Mouse (Mus musculus): ENCODE data around the gene Gm49486. TPM values are rescaled to one million over a fixed set of nuclear protein-coding genes. Genes with fewer than 3 reads are reported as not detected.

Gm49486 gene
- 1.1 TPM in 2 replicates for polyA plus RNA-seq (2014; fragmentation: Nextera tagmentation; extraction: Ambion mirVana)

GRCm38 (mm10) chr15:79229058-79229821 lies at the start of gene Gm49486, which contains the start of gene Pick1:
Gene Gm49486 (plus strand): TSS chr15:79229391.
Gene Pick1 (plus strand): TSS chr15:79229173.
- no peaks in the 10 kb centered on the region for H3K9me3 ChIP-seq (ENCODE audit: control insufficient read depth, low read length)
- peak; percentile 87 for DNase-seq (ENCODE audit: low spot score)
- H3K36me3 ChIP-seq (replicated peaks; ENCODE audit: control insufficient read depth, insufficient read depth): peaks cover 23% of the 10 kb centered on the region
- H3K27me3 ChIP-seq (ENCODE audit: control insufficient read depth, insufficient read depth, low read length): no peaks in the 10 kb centered on the region
- WGBS: under 1% methylated on average over 51 of the region's 51 CpGs
- peak; percentile 90 for ATAC-seq (ENCODE audit: low FRiP score)
- peak within 1 kb of the TSS; percentile 97 for H3K9ac ChIP-seq
- H3K4me3 ChIP-seq (replicated peaks; ENCODE audit: low read length): peak within 1 kb of the TSS; percentile 93
- peak within 1 kb of the TSS; percentile 99 for H3K27ac ChIP-seq
- peaks cover 19% of the 10 kb centered on the region for H3K4me1 ChIP-seq (replicated peaks; ENCODE audit: control insufficient read depth, insufficient read depth, low read length)
- peak within 1 kb of the TSS; percentile 95 for H3K4me2 ChIP-seq (replicated peaks)

GRCm38 (mm10) chr15:79185213-79185612 lies 44.0 kb upstream of the Gm49486 start:
- ATAC-seq (ENCODE audit: low FRiP score) (no peak), DNase-seq (ENCODE audit: low spot score) (no peak)
- no peak overlapping the region for H3K27ac ChIP-seq
- WGBS: 82% methylated on average over 10 of the region's 10 CpGs
- H3K4me1 ChIP-seq (replicated peaks; ENCODE audit: control insufficient read depth, insufficient read depth, low read length): no peaks in the 10 kb centered on the region
- H3K4me2 ChIP-seq (replicated peaks): no peak overlapping the region
- H3K27me3 ChIP-seq (ENCODE audit: control insufficient read depth, insufficient read depth, low read length): no peaks in the 10 kb centered on the region
- H3K9me3 ChIP-seq (ENCODE audit: control insufficient read depth, low read length): no peaks in the 10 kb centered on the region
- no peak overlapping the region for H3K9ac ChIP-seq
- no peaks in the 10 kb centered on the region for H3K36me3 ChIP-seq (replicated peaks; ENCODE audit: control insufficient read depth, insufficient read depth)
- no peak overlapping the region for H3K4me3 ChIP-seq (replicated peaks; ENCODE audit: low read length)

- H3K9me3 ChIP-seq (ENCODE audit: control insufficient read depth, low read length): no peaks in the 10 kb centered on the region
- H3K36me3 ChIP-seq (replicated peaks; ENCODE audit: control insufficient read depth, insufficient read depth): no peaks in the 10 kb centered on the region
- H3K4me3 ChIP-seq (replicated peaks; ENCODE audit: low read length): no peak overlapping the region
- no peak overlapping the region for H3K4me2 ChIP-seq (replicated peaks)
- WGBS: 93% methylated on average over 8 of the region's 8 CpGs
- H3K9ac ChIP-seq: no peak overlapping the region
- ATAC-seq (ENCODE audit: low FRiP score): no peak
- no peak overlapping the region for H3K27ac ChIP-seq
- no peak for DNase-seq (ENCODE audit: low spot score)
- no peaks in the 10 kb centered on the region for H3K27me3 ChIP-seq (ENCODE audit: control insufficient read depth, insufficient read depth, low read length)
- peaks cover 3% of the 10 kb centered on the region for H3K4me1 ChIP-seq (replicated peaks; ENCODE audit: control insufficient read depth, insufficient read depth, low read length)
Measured at GRCm38 (mm10) chr15:79187819-79188218, 41.4 kb upstream of the Gm49486 start.

GRCm38 (mm10) chr15:79191426-79191825 lies 37.8 kb upstream of the Gm49486 start:
- H3K36me3 ChIP-seq (replicated peaks; ENCODE audit: control insufficient read depth, insufficient read depth): no peaks in the 10 kb centered on the region
- DNase-seq (ENCODE audit: low spot score): no peak
- WGBS: 98% methylated on average over 2 of the region's 2 CpGs

GRCm38 (mm10) chr15:79192450-79192849 lies 36.7 kb upstream of the Gm49486 start:
- Histone ChIP-seq H3K4me2 (replicated peaks) (peak overlapping the region; percentile 32; the same call in 1 of the 2 replicates), H3K9ac (no peak overlapping the region), H3K4me1 (replicated peaks; ENCODE audit: control insufficient read depth, insufficient read depth, low read length) (peaks cover 21% of the 10 kb centered on the region), H3K36me3 (replicated peaks; ENCODE audit: control insufficient read depth, insufficient read depth) (no peaks in the 10 kb centered on the region), H3K27ac (peak overlapping the region; percentile 80), H3K4me3 (replicated peaks; ENCODE audit: low read length) (no peak overlapping the region), H3K9me3 (ENCODE audit: control insufficient read depth, low read length) (no peaks in the 10 kb centered on the region), H3K27me3 (ENCODE audit: control insufficient read depth, insufficient read depth, low read length) (no peaks in the 10 kb centered on the region)
- DNase-seq (ENCODE audit: low spot score): no peak
- WGBS: 57% methylated on average over 6 of the region's 6 CpGs
- ATAC-seq (ENCODE audit: low FRiP score): peak; percentile 14; the same call in 1 of the 2 replicates

More at GRCm38 (mm10) chr15:79191426-79191825, 37.8 kb upstream of the Gm49486 start:
- Histone ChIP-seq H3K9me3 (ENCODE audit: control insufficient read depth, low read length) (no peaks in the 10 kb centered on the region), H3K4me1 (replicated peaks; ENCODE audit: control insufficient read depth, insufficient read depth, low read length) (peaks cover 21% of the 10 kb centered on the region), H3K9ac (no peak overlapping the region), H3K4me3 (replicated peaks; ENCODE audit: low read length) (no peak overlapping the region), H3K4me2 (replicated peaks) (no peak overlapping the region), H3K27ac (no peak overlapping the region), H3K27me3 (ENCODE audit: control insufficient read depth, insufficient read depth, low read length) (no peaks in the 10 kb centered on the region)
- ATAC-seq (ENCODE audit: low FRiP score): no peak

- no peaks in the 10 kb centered on the region for H3K36me3 ChIP-seq (replicated peaks; ENCODE audit: control insufficient read depth, insufficient read depth)
- peak overlapping the region; percentile 80 for H3K27ac ChIP-seq
- H3K4me1 ChIP-seq (replicated peaks; ENCODE audit: control insufficient read depth, insufficient read depth, low read length): peaks cover 21% of the 10 kb centered on the region
- H3K9me3 ChIP-seq (ENCODE audit: control insufficient read depth, low read length): no peaks in the 10 kb centered on the region
- H3K4me3 ChIP-seq (replicated peaks; ENCODE audit: low read length): no peak overlapping the region
- peak overlapping the region; percentile 24; the same call in 1 of the 2 replicates for H3K9ac ChIP-seq
- peak overlapping the region; percentile 32 for H3K4me2 ChIP-seq (replicated peaks)
- peak; percentile 60 for DNase-seq (ENCODE audit: low spot score)
- 15% methylated on average over 24 of the region's 27 CpGs for WGBS
- no peaks in the 10 kb centered on the region for H3K27me3 ChIP-seq (ENCODE audit: control insufficient read depth, insufficient read depth, low read length)
- peak; percentile 87 for ATAC-seq (ENCODE audit: low FRiP score)
Measured at GRCm38 (mm10) chr15:79192885-79193845, 36.0 kb upstream of the Gm49486 start.

GRCm38 (mm10) chr15:79194048-79194447 lies 35.1 kb upstream of the Gm49486 start:
- 0 out of 2 replicates have a peak overlapping the region, but pooled peaks have one; percentile 24 for H3K9ac ChIP-seq
- peaks cover 21% of the 10 kb centered on the region for H3K4me1 ChIP-seq (replicated peaks; ENCODE audit: control insufficient read depth, insufficient read depth, low read length)
- ATAC-seq (ENCODE audit: low FRiP score): no peak
- H3K4me3 ChIP-seq (replicated peaks; ENCODE audit: low read length): no peak overlapping the region
- no peaks in the 10 kb centered on the region for H3K27me3 ChIP-seq (ENCODE audit: control insufficient read depth, insufficient read depth, low read length)
- H3K36me3 ChIP-seq (replicated peaks; ENCODE audit: control insufficient read depth, insufficient read depth): no peaks in the 10 kb centered on the region
- no peak for DNase-seq (ENCODE audit: low spot score)
- H3K9me3 ChIP-seq (ENCODE audit: control insufficient read depth, low read length): no peaks in the 10 kb centered on the region
- no peak overlapping the region for H3K4me2 ChIP-seq (replicated peaks)
- WGBS: 78% methylated on average over 9 of the region's 9 CpGs
- peak overlapping the region; percentile 80 for H3K27ac ChIP-seq

- Histone ChIP-seq H3K4me3 (replicated peaks; ENCODE audit: low read length) (no peak overlapping the region), H3K4me2 (replicated peaks) (no peak overlapping the region), H3K4me1 (replicated peaks; ENCODE audit: control insufficient read depth, insufficient read depth, low read length) (peaks cover 21% of the 10 kb centered on the region), H3K36me3 (replicated peaks; ENCODE audit: control insufficient read depth, insufficient read depth) (no peaks in the 10 kb centered on the region), H3K9ac (no peak overlapping the region), H3K27ac (no peak overlapping the region), H3K27me3 (ENCODE audit: control insufficient read depth, insufficient read depth, low read length) (no peaks in the 10 kb centered on the region), H3K9me3 (ENCODE audit: control insufficient read depth, low read length) (no peaks in the 10 kb centered on the region)
- DNase-seq (ENCODE audit: low spot score) (no peak), ATAC-seq (ENCODE audit: low FRiP score) (no peak)
- WGBS: 58% methylated on average over 2 of the region's 2 CpGs
Measured at GRCm38 (mm10) chr15:79194946-79195345, 34.2 kb upstream of the Gm49486 start.

- H3K36me3 ChIP-seq (replicated peaks; ENCODE audit: control insufficient read depth, insufficient read depth): no peaks in the 10 kb centered on the region
- no peak for ATAC-seq (ENCODE audit: low FRiP score)
- H3K9ac ChIP-seq: no peak overlapping the region
- no peaks in the 10 kb centered on the region for H3K9me3 ChIP-seq (ENCODE audit: control insufficient read depth, low read length)
- H3K4me1 ChIP-seq (replicated peaks; ENCODE audit: control insufficient read depth, insufficient read depth, low read length): peaks cover 21% of the 10 kb centered on the region
- no peak overlapping the region for H3K4me2 ChIP-seq (replicated peaks)
- H3K27me3 ChIP-seq (ENCODE audit: control insufficient read depth, insufficient read depth, low read length): no peaks in the 10 kb centered on the region
- WGBS: 86% methylated on average over 8 of the region's 8 CpGs
- no peak overlapping the region for H3K27ac ChIP-seq
- H3K4me3 ChIP-seq (replicated peaks; ENCODE audit: low read length): no peak overlapping the region
- no peak for DNase-seq (ENCODE audit: low spot score)
Measured at GRCm38 (mm10) chr15:79195492-79195891, 33.7 kb upstream of the Gm49486 start.

All from hindbrain, embryonic 14.5 days (tissue).